Comparison of ENCODE assay signal across 8 mouse cellular contexts in the genomic region with DNA sequence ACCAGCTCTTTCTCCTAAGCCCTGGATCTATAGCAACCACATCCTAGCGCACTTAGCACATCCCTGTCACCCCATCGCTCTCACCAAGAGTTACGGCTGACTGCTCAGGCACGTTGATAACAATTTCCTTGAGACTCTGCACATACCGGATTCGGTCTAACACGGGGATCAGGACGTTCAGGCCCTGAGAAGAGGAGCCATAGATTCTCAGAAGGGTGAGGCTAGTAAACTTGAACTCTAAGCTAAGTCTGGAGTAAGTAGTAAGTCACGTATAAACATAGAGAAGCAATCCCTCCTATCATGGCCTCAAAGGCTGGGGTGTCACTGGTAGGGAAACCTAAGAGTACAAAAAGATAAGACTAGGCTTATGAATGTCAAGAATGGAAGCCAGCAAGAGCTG. TPM values are rescaled to one million over a fixed set of nuclear protein-coding genes. Genes with fewer than 3 reads are reported as not detected.
DNase-seq lines count a peak whose midpoint lies in the region; ATAC-seq and TF ChIP-seq lines count a peak whose summit lies in the region.

No protein-coding gene starts in this region.

- TF ChIP-seq CTCF in G1E (IDR thresholded peaks at IDR 0.05; ENCODE audit: low read depth, low read length): no peak

- H3K27me3 ChIP-seq in heart, embryonic 12.5 days (replicated peaks): no peaks in the 10 kb centered on the region
- peaks cover 3% of the 10 kb centered on the region; the same call in 1 of the 2 replicates for H3K27me3 ChIP-seq in G1E (ENCODE audit: insufficient read depth, low read length)
- no peaks in the 10 kb centered on the region for H3K27me3 ChIP-seq in heart, embryonic 16.5 days (ENCODE audit: control insufficient read depth, insufficient read depth, low read length)

- H3K4me1 ChIP-seq in heart, embryonic 12.5 days (replicated peaks): peaks cover 13% of the 10 kb centered on the region
- peaks cover 47% of the 10 kb centered on the region for H3K4me1 ChIP-seq in G1E (ENCODE audit: insufficient read depth, low read depth, low read length)
- H3K4me1 ChIP-seq in heart, embryonic 16.5 days (ENCODE audit: control insufficient read depth, insufficient read depth, low read length): peaks cover 12% of the 10 kb centered on the region

- no peak for ATAC-seq in heart, embryonic 12.5 days (ENCODE audit: insufficient number of reproducible peaks, low FRiP score)
- ATAC-seq in G1E (ENCODE audit: extremely low read depth, insufficient number of reproducible peaks, low FRiP score, poor library complexity, severe bottlenecking): no peak
- ATAC-seq in heart, embryonic 16.5 days (replicated peaks; ENCODE audit: extremely low read depth, insufficient read depth, low FRiP score): no peak
- no peak for ATAC-seq in cerebellum, adult (ENCODE audit: insufficient number of reproducible peaks, low FRiP score, low TSS enrichment)

- DNase-seq in heart, postnatal 10 days: no peak
- DNase-seq in G1E (ENCODE audit: low spot score) (no peak), MN1 (ENCODE audit: low spot score) (no peak)
- no peak for DNase-seq in right cerebral cortex, postnatal 10 days (ENCODE audit: low spot score in 2 of 2)

- peak overlapping the region; percentile 86 for H3K9ac ChIP-seq in heart, embryonic 12.5 days
- peak overlapping the region; percentile 97 for H3K9ac ChIP-seq in heart, embryonic 16.5 days (ENCODE audit: low read length)

- intact Hi-C loops in heart, postnatal 10 days (cut with DNase I): loop anchor here (10.0 kb wide), 1 partner anchor 534 kb away; a partner anchor contains a TSS

- peak overlapping the region; percentile 85; the same call in 1 of the 2 replicates for H3K27ac ChIP-seq in heart, embryonic 12.5 days (ENCODE audit: poor library complexity, severe bottlenecking)
- H3K27ac ChIP-seq in heart, embryonic 16.5 days (ENCODE audit: low read length): peak overlapping the region; percentile 89
- H3K27ac ChIP-seq in macrophage: peak overlapping the region; percentile 65

- no peaks in the 10 kb centered on the region for H3K9me3 ChIP-seq in heart, embryonic 12.5 days (replicated peaks)
- H3K9me3 ChIP-seq in G1E (replicated peaks): no peaks in the 10 kb centered on the region
- no peaks in the 10 kb centered on the region for H3K9me3 ChIP-seq in heart, embryonic 16.5 days (replicated peaks; ENCODE audit: control insufficient read depth, low read length)

- H3K79me2 ChIP-seq in macrophage (ENCODE audit: inconsistent target): peaks cover 6% of the 10 kb centered on the region; the same call in 1 of the 2 replicates

- H3K4me2 ChIP-seq in heart, embryonic 12.5 days: peak overlapping the region; percentile 87
- peak overlapping the region; percentile 95 for H3K4me2 ChIP-seq in heart, embryonic 16.5 days (ENCODE audit: low read depth, low read length)

- H3K4me3 ChIP-seq in heart, embryonic 12.5 days: peak overlapping the region; percentile 75
- H3K4me3 ChIP-seq in G1E (ENCODE audit: low read depth, low read length): peak overlapping the region; percentile 76
- peak overlapping the region; percentile 90 for H3K4me3 ChIP-seq in heart, embryonic 16.5 days (ENCODE audit: low read length)
- peak overlapping the region; percentile 87 for H3K4me3 ChIP-seq in macrophage (ENCODE audit: inconsistent target)

- H3K36me3 ChIP-seq in heart, embryonic 12.5 days: peaks cover 62% of the 10 kb centered on the region
- peaks cover 68% of the 10 kb centered on the region for H3K36me3 ChIP-seq in G1E (replicated peaks)
- H3K36me3 ChIP-seq in heart, embryonic 16.5 days (ENCODE audit: control insufficient read depth, insufficient read depth): peaks cover 35% of the 10 kb centered on the region
- H3K36me3 ChIP-seq in macrophage (ENCODE audit: inconsistent target): peaks cover 36% of the 10 kb centered on the region

- 68% methylated on average over 9 of the region's 9 CpGs for WGBS in heart, embryonic 12.5 days
- WGBS in heart, embryonic 16.5 days: 68% methylated on average over 9 of the region's 9 CpGs
- WGBS in macrophage (ENCODE audit: missing documents): 84% methylated on average over 9 of the region's 9 CpGs

RNA-seq across cellular contexts. Expression of a gene that starts 1.2 kb away (rescaled TPM):
- polyA plus RNA-seq in heart, embryonic 12.5 days (2016; fragmentation: Nextera tagmentation; extraction: Ambion mirVana): 208 and 219 TPM in 2 replicates
- total RNA-seq in heart, postnatal 10 days (2021): 100 to 1,000 TPM in 1 of 2 experiments, 10 to 100 TPM in 1; 99.9 to 106 TPM
- 191 and 233 TPM in 2 replicates for total RNA-seq in G1E (2014; fragmentation: Nextera tagmentation)
- total RNA-seq in G1E (2017): 157 and 170 TPM in 2 replicates
- polyA plus RNA-seq in G1E (2012): 145 and 169 TPM in 2 replicates
- 222 and 234 TPM in 2 replicates for polyA plus RNA-seq in heart, embryonic 16.5 days (2015; fragmentation: Nextera tagmentation; extraction: Ambion mirVana)
- total RNA-seq in macrophage (2018; cell fraction: chromatin; rRNA removed): 10 to 100 TPM; 12.1 to 49.8 (median 30.2) TPM
- 10 to 100 TPM; 23.9 to 43.6 (median 34.7) TPM for total RNA-seq in macrophage (2018; cell fraction: cytosol; rRNA removed)
- total RNA-seq in macrophage (2018; cell fraction: nucleus; rRNA removed): 10 to 100 TPM; 10.9 to 33.0 (median 21.7) TPM
- polyA plus RNA-seq in macrophage (2018): 35.0 to 52.0 TPM (median 48.6 TPM) in 3 replicates

RNA-seq across cellular contexts. Expression of a gene that starts 4.7 kb away (rescaled TPM):
- 15.8 and 18.7 TPM in 2 replicates for polyA plus RNA-seq in heart, embryonic 12.5 days (2016; fragmentation: Nextera tagmentation; extraction: Ambion mirVana)
- total RNA-seq in heart, postnatal 10 days (2021): 10 to 100 TPM; 19.3 to 25.1 TPM
- total RNA-seq in G1E (2014; fragmentation: Nextera tagmentation) (11.8 and 17.2 TPM in 2 replicates), G1E (2017) (9.4 and 9.7 TPM in 2 replicates)
- polyA plus RNA-seq in G1E (2012) (11.2 and 11.6 TPM in 2 replicates), macrophage (2018) (2.5 to 5.6 TPM (median 4.2 TPM) in 3 replicates)
- 15.8 and 17.8 TPM in 2 replicates for polyA plus RNA-seq in heart, embryonic 16.5 days (2015; fragmentation: Nextera tagmentation; extraction: Ambion mirVana)
- 10 to 100 TPM in 21 of 26 experiments, 1 to 10 TPM in 5; 5.2 to 38.0 (median 19.7) TPM for total RNA-seq in macrophage (2018; cell fraction: chromatin; rRNA removed)
- total RNA-seq in macrophage (2018; cell fraction: cytosol; rRNA removed): 1 to 10 TPM; 3.6 to 7.9 (median 5.3) TPM
- 10 to 100 TPM in 25 of 26 experiments, 1 to 10 TPM in 1; 6.2 to 33.9 (median 18.6) TPM for total RNA-seq in macrophage (2018; cell fraction: nucleus; rRNA removed)

RNA-seq across cellular contexts. Expression of a gene that starts 15.7 kb away (rescaled TPM):
- polyA plus RNA-seq in heart, embryonic 12.5 days (2016; fragmentation: Nextera tagmentation; extraction: Ambion mirVana): 17.4 and 19.3 TPM in 2 replicates
- 10 to 100 TPM; 23.6 to 30.7 TPM for total RNA-seq in heart, postnatal 10 days (2021)
- total RNA-seq in G1E (2014; fragmentation: Nextera tagmentation) (10.2 and 24.4 TPM in 2 replicates), G1E (2017) (12.6 and 17.8 TPM in 2 replicates)
- polyA plus RNA-seq in G1E (2012) (15.0 and 17.7 TPM in 2 replicates), macrophage (2018) (31.7 to 44.7 TPM (median 36.4 TPM) in 3 replicates)
- polyA plus RNA-seq in heart, embryonic 16.5 days (2015; fragmentation: Nextera tagmentation; extraction: Ambion mirVana): 14.3 and 15.4 TPM in 2 replicates
- total RNA-seq in macrophage (2018; cell fraction: chromatin; rRNA removed): 100 to 1,000 TPM in 19 of 26 experiments, 10 to 100 TPM in 7; 51.3 to 209 (median 126) TPM
- total RNA-seq in macrophage (2018; cell fraction: cytosol; rRNA removed): 10 to 100 TPM; 48.3 to 79.6 (median 54.6) TPM
- 100 to 1,000 TPM in 6 of 26 experiments, 10 to 100 TPM in 20; 50.1 to 117 (median 81.6) TPM for total RNA-seq in macrophage (2018; cell fraction: nucleus; rRNA removed)

RNA-seq across cellular contexts. Expression of a gene that starts 20.0 kb away (rescaled TPM):
- polyA plus RNA-seq in heart, embryonic 12.5 days (2016; fragmentation: Nextera tagmentation; extraction: Ambion mirVana): 12.2 and 12.9 TPM in 2 replicates
- total RNA-seq in heart, postnatal 10 days (2021): 1 to 10 TPM; 5.8 to 6.7 TPM
- total RNA-seq in G1E (2014; fragmentation: Nextera tagmentation) (15.2 and 16.8 TPM in 2 replicates), G1E (2017) (12.9 and 18.7 TPM in 2 replicates)
- polyA plus RNA-seq in G1E (2012) (4.3 and 9.4 TPM in 2 replicates), macrophage (2018) (4.6 to 9.0 TPM (median 7.8 TPM) in 3 replicates)
- 12.9 and 13.0 TPM in 2 replicates for polyA plus RNA-seq in heart, embryonic 16.5 days (2015; fragmentation: Nextera tagmentation; extraction: Ambion mirVana)
- total RNA-seq in macrophage (2018; cell fraction: chromatin; rRNA removed): 10 to 100 TPM in 19 of 26 experiments, 1 to 10 TPM in 7; 2.5 to 44.7 (median 20.7) TPM
- 10 to 100 TPM in 6 of 26 experiments, 1 to 10 TPM in 20; 5.5 to 11.2 (median 8.3) TPM for total RNA-seq in macrophage (2018; cell fraction: cytosol; rRNA removed)
- total RNA-seq in macrophage (2018; cell fraction: nucleus; rRNA removed): 10 to 100 TPM in 16 of 26 experiments, 1 to 10 TPM in 10; 3.3 to 28.6 (median 18.6) TPM

RNA-seq across cellular contexts. Expression of a gene that starts 28.4 kb away (rescaled TPM):
- polyA plus RNA-seq in heart, embryonic 12.5 days (2016; fragmentation: Nextera tagmentation; extraction: Ambion mirVana): 15.1 and 15.8 TPM in 2 replicates
- 10 to 100 TPM; 28.3 to 31.4 TPM for total RNA-seq in heart, postnatal 10 days (2021)
- total RNA-seq in G1E (2014; fragmentation: Nextera tagmentation) (0.63 and 3.9 TPM in 2 replicates), G1E (2017) (4.0 and 5.5 TPM in 2 replicates)
- polyA plus RNA-seq in G1E (2012) (0.36 and 0.56 TPM in 2 replicates), macrophage (2018) (0.18 to 0.37 TPM (median 0.36 TPM) in 3 replicates)
- polyA plus RNA-seq in heart, embryonic 16.5 days (2015; fragmentation: Nextera tagmentation; extraction: Ambion mirVana): 9.1 and 11.3 TPM in 2 replicates
- 1 to 10 TPM in 22 of 26 experiments, under 1 TPM in 4; 0.34 to 5.0 (median 1.9) TPM for total RNA-seq in macrophage (2018; cell fraction: chromatin; rRNA removed)
- total RNA-seq in macrophage (2018; cell fraction: cytosol; rRNA removed): under 1 TPM; 0.17 to 0.72 (median 0.33) TPM
- total RNA-seq in macrophage (2018; cell fraction: nucleus; rRNA removed): 1 to 10 TPM in 11 of 26 experiments, under 1 TPM in 15; 0.34 to 2.6 (median 0.85) TPM
